Mouse (Mus musculus): ENCODE measurements around the gene Olfr763. TPM values are rescaled to one million over a fixed set of nuclear protein-coding genes. Genes with fewer than 3 reads are reported as not detected.
A peak's percentile ranks its signal among the peaks of the same experiment; 100 is the strongest.
"Not testable (repeated sequence)": the region's sequence is repeated elsewhere in the genome, so short reads cannot be mapped to it uniquely, and the experiment has no call there.

The Olfr763 gene
- polyA plus RNA-seq, 1 experiment from 2014 or later = not detected

- 63% methylated on average over 3 of the region's 3 CpGs for WGBS
These were observed 15.5 kb downstream of the Olfr763 start for GRCm38 (mm10) chr10:129026018-129026662.

GRCm38 (mm10) chr10:129028343-129028742, 17.8 kb downstream of the Olfr763 start:
- Histone ChIP-seq H3K9me3 (ENCODE audit: control insufficient read depth, low read length) (no peaks in the 10 kb centered on the region), H3K27me3 (replicated peaks; ENCODE audit: control insufficient read depth, insufficient read depth, low read length) (no peaks in the 10 kb centered on the region), H3K36me3 (ENCODE audit: control insufficient read depth, insufficient read depth) (no peaks in the 10 kb centered on the region), H3K27ac (ENCODE audit: low read length) (no peak overlapping the region), H3K4me2 (ENCODE audit: low read length) (no peak overlapping the region), H3K4me3 (replicated peaks; ENCODE audit: low read length) (no peak overlapping the region), H3K9ac (replicated peaks; ENCODE audit: low read depth, low read length) (no peak overlapping the region), H3K4me1 (replicated peaks; ENCODE audit: control insufficient read depth, insufficient read depth, low read length) (no peaks in the 10 kb centered on the region)
- WGBS = 86% methylated on average over 2 of the region's 2 CpGs
- ATAC-seq = no peak

More at GRCm38 (mm10) chr10:129026018-129026662, 15.5 kb downstream of the Olfr763 start:
- H3K27ac ChIP-seq (ENCODE audit: low read length) = no peak overlapping the region
- no peak overlapping the region for H3K9ac ChIP-seq (replicated peaks; ENCODE audit: low read depth, low read length)
- no peaks in the 10 kb centered on the region for H3K9me3 ChIP-seq (ENCODE audit: control insufficient read depth, low read length)
- no peaks in the 10 kb centered on the region for H3K36me3 ChIP-seq (ENCODE audit: control insufficient read depth, insufficient read depth)
- no peak overlapping the region for H3K4me3 ChIP-seq (replicated peaks; ENCODE audit: low read length)
- H3K27me3 ChIP-seq (replicated peaks; ENCODE audit: control insufficient read depth, insufficient read depth, low read length) = no peaks in the 10 kb centered on the region
- H3K4me2 ChIP-seq (ENCODE audit: low read length) = no peak overlapping the region
- peak; percentile 45; the same call in 1 of the 2 replicates for ATAC-seq
- H3K4me1 ChIP-seq (replicated peaks; ENCODE audit: control insufficient read depth, insufficient read depth, low read length) = no peaks in the 10 kb centered on the region

GRCm38 (mm10) chr10:129039796-129040195, 29.2 kb downstream of the Olfr763 start, which contains the start of gene Olfr764-ps1:
TSS of gene Olfr764-ps1 (minus strand) at chr10:129039896.
- H3K4me1 ChIP-seq (replicated peaks; ENCODE audit: control insufficient read depth, insufficient read depth, low read length) = no peaks in the 10 kb centered on the region
- no peak within 1 kb of the TSS for H3K9ac ChIP-seq (replicated peaks; ENCODE audit: low read depth, low read length)
- no peak for ATAC-seq
- H3K4me3 ChIP-seq (replicated peaks; ENCODE audit: low read length) = no peak within 1 kb of the TSS
- H3K27ac ChIP-seq (ENCODE audit: low read length) = no peak within 1 kb of the TSS
- 80% methylated on average over 3 of the region's 3 CpGs for WGBS
- H3K9me3 ChIP-seq (ENCODE audit: control insufficient read depth, low read length) = no peaks in the 10 kb centered on the region
- no peaks in the 10 kb centered on the region for H3K27me3 ChIP-seq (replicated peaks; ENCODE audit: control insufficient read depth, insufficient read depth, low read length)
- no peak within 1 kb of the TSS for H3K4me2 ChIP-seq (ENCODE audit: low read length)
- no peaks in the 10 kb centered on the region for H3K36me3 ChIP-seq (ENCODE audit: control insufficient read depth, insufficient read depth)

GRCm38 (mm10) chr10:129049898-129050297, 39.3 kb downstream of the Olfr763 start, which contains the start of gene Olfr765:
TSS of gene Olfr765 (minus strand) at chr10:129049998.
- H3K9me3 ChIP-seq (ENCODE audit: control insufficient read depth, low read length); H3K27ac ChIP-seq (ENCODE audit: low read length); H3K27me3 ChIP-seq (replicated peaks; ENCODE audit: control insufficient read depth, insufficient read depth, low read length); H3K4me1 ChIP-seq (replicated peaks; ENCODE audit: control insufficient read depth, insufficient read depth, low read length); H3K4me3 ChIP-seq (replicated peaks; ENCODE audit: low read length); H3K36me3 ChIP-seq (ENCODE audit: control insufficient read depth, insufficient read depth); H3K4me2 ChIP-seq (ENCODE audit: low read length); H3K9ac ChIP-seq (replicated peaks; ENCODE audit: low read depth, low read length); ATAC-seq: not testable (repeated sequence)

Other genes with a start within 250 kb of the Olfr763 start
- 0.54 and 0.73 TPM in 2 replicates for gene Mmp19, start 219.9 kb upstream of the Olfr763 start, polyA plus RNA-seq (2015; fragmentation: Nextera tagmentation; extraction: Ambion mirVana)
- gene Dnajc14, start 206.7 kb upstream of the Olfr763 start, polyA plus RNA-seq (2015; fragmentation: Nextera tagmentation; extraction: Ambion mirVana) = 67.2 and 68.2 TPM in 2 replicates
- 10.7 and 13.7 TPM in 2 replicates for gene Tmem198b, start 206.4 kb upstream of the Olfr763 start, polyA plus RNA-seq (2015; fragmentation: Nextera tagmentation; extraction: Ambion mirVana)
- 180 and 194 TPM in 2 replicates for gene Sarnp, start 193.5 kb upstream of the Olfr763 start, polyA plus RNA-seq (2015; fragmentation: Nextera tagmentation; extraction: Ambion mirVana)
- 20.9 and 22.5 TPM in 2 replicates for gene Ormdl2, start 189.1 kb upstream of the Olfr763 start, polyA plus RNA-seq (2015; fragmentation: Nextera tagmentation; extraction: Ambion mirVana)
- 5.6 and 7.0 TPM in 2 replicates for gene Gdf11, start 119.1 kb upstream of the Olfr763 start, polyA plus RNA-seq (2015; fragmentation: Nextera tagmentation; extraction: Ambion mirVana)
- gene Cd63, start 109.8 kb upstream of the Olfr763 start, polyA plus RNA-seq (2015; fragmentation: Nextera tagmentation; extraction: Ambion mirVana) = 119 and 137 TPM in 2 replicates
- gene Rdh5, start 87.9 kb upstream of the Olfr763 start, polyA plus RNA-seq (2015; fragmentation: Nextera tagmentation; extraction: Ambion mirVana) = 8.6 and 12.3 TPM in 2 replicates
- 203 and 221 TPM in 2 replicates for gene Bloc1s1, start 86.8 kb upstream of the Olfr763 start, polyA plus RNA-seq (2015; fragmentation: Nextera tagmentation; extraction: Ambion mirVana)
- 3.1 and 3.4 TPM in 2 replicates for gene Itga7, start 77.0 kb upstream of the Olfr763 start, polyA plus RNA-seq (2015; fragmentation: Nextera tagmentation; extraction: Ambion mirVana)
- not detected in 2 replicates for gene Mettl7b, start 49.8 kb upstream of the Olfr763 start, polyA plus RNA-seq (2015; fragmentation: Nextera tagmentation; extraction: Ambion mirVana)
- gene Olfr9, start 21.4 kb upstream of the Olfr763 start, polyA plus RNA-seq (2015; fragmentation: Nextera tagmentation; extraction: Ambion mirVana) = not detected in 2 replicates
- not detected in 2 replicates for gene Olfr764-ps1, start 29.1 kb downstream of the Olfr763 start, polyA plus RNA-seq (2015; fragmentation: Nextera tagmentation; extraction: Ambion mirVana)
- not detected in 2 replicates for gene Olfr765, start 39.2 kb downstream of the Olfr763 start, polyA plus RNA-seq (2015; fragmentation: Nextera tagmentation; extraction: Ambion mirVana)
- not detected in 2 replicates for gene Olfr766-ps1, start 58.2 kb downstream of the Olfr763 start, polyA plus RNA-seq (2015; fragmentation: Nextera tagmentation; extraction: Ambion mirVana)
- not detected in 2 replicates for gene Olfr767, start 72.1 kb downstream of the Olfr763 start, polyA plus RNA-seq (2015; fragmentation: Nextera tagmentation; extraction: Ambion mirVana)
- gene Olfr768, start 88.6 kb downstream of the Olfr763 start, polyA plus RNA-seq (2015; fragmentation: Nextera tagmentation; extraction: Ambion mirVana) = not detected in 2 replicates
- not detected in 2 replicates for gene Olfr769, start 107.1 kb downstream of the Olfr763 start, polyA plus RNA-seq (2015; fragmentation: Nextera tagmentation; extraction: Ambion mirVana)
- not detected in 2 replicates for gene Olfr770, start 128.2 kb downstream of the Olfr763 start, polyA plus RNA-seq (2015; fragmentation: Nextera tagmentation; extraction: Ambion mirVana)
- gene Olfr771, start 154.0 kb downstream of the Olfr763 start, polyA plus RNA-seq (2015; fragmentation: Nextera tagmentation; extraction: Ambion mirVana) = not detected in 2 replicates
- not detected in 2 replicates for gene Olfr772, start 167.1 kb downstream of the Olfr763 start, polyA plus RNA-seq (2015; fragmentation: Nextera tagmentation; extraction: Ambion mirVana)
- gene Olfr773, start 176.6 kb downstream of the Olfr763 start, polyA plus RNA-seq (2015; fragmentation: Nextera tagmentation; extraction: Ambion mirVana) = not detected in 2 replicates
- not detected in 2 replicates for gene Olfr774, start 225.4 kb downstream of the Olfr763 start, polyA plus RNA-seq (2015; fragmentation: Nextera tagmentation; extraction: Ambion mirVana)
- gene Olfr775, start 237.6 kb downstream of the Olfr763 start, polyA plus RNA-seq (2015; fragmentation: Nextera tagmentation; extraction: Ambion mirVana) = not detected in 2 replicates
- gene Olfr776, start 248.3 kb downstream of the Olfr763 start, polyA plus RNA-seq (2015; fragmentation: Nextera tagmentation; extraction: Ambion mirVana) = not detected in 2 replicates